Mouse (Mus musculus): ENCODE measurements around the gene Pbxip1.

GRCm38 (mm10) chr3:89396654-89397005, 39.9 kb upstream of the Pbxip1 start:
- TF ChIP-seq CTCF (IDR thresholded peaks at IDR 0.05; ENCODE audit: control insufficient read depth, insufficient read depth, low read length): no peak
- no peak for TF ChIP-seq POLR2A (IDR thresholded peaks at IDR 0.05; ENCODE audit: borderline replicate concordance, control insufficient read depth, low read depth, low read length)
